ENCODE assay signal across 13 mouse cellular contexts in genomic region chr2:145735079-145735478, GRCm38 (mm10).
"Had no signal": no experiment of that assay in that cellular context is flagged by ENCODE, and none has a peak within 500 bp of the region (broad histone marks: within the 10 kb centered on the region; RNA-seq: fewer than 3 reads in every experiment).

No protein-coding gene starts in this region.

- DNase-seq: lung, adult 2 months; lung, postnatal 14 days; thymus, postnatal 14 days had no signal

- H3K9ac ChIP-seq: liver, embryonic 14.5 days; midbrain, embryonic 15.5 days; neural tube, embryonic 12.5 days had no signal

- H3K4me1 ChIP-seq: limb, embryonic 10.5 days; midbrain, embryonic 15.5 days; neural tube, embryonic 12.5 days had no signal

- H3K36me3 ChIP-seq: limb, embryonic 10.5 days; midbrain, embryonic 15.5 days; neural tube, embryonic 12.5 days had no signal

- H3K4me3 ChIP-seq: left cerebral cortex, adult 2 months; limb, embryonic 10.5 days; megakaryocyte, embryonic 14.5 days; midbrain, embryonic 15.5 days; neural tube, embryonic 12.5 days had no signal

- ATAC-seq: intestine, embryonic 16.5 days; midbrain, embryonic 15.5 days had no signal

- H3K27me3 ChIP-seq: neural tube, embryonic 12.5 days had no signal

- H3K4me2 ChIP-seq: midbrain, embryonic 11.5 days; midbrain, embryonic 15.5 days; neural tube, embryonic 12.5 days had no signal

- H3K27ac ChIP-seq: left cerebral cortex, adult 2 months; limb, embryonic 10.5 days; liver, embryonic 14.5 days; macrophage; midbrain, embryonic 15.5 days; neural tube, embryonic 12.5 days; stomach, postnatal 0 days had no signal

- H3K9me3 ChIP-seq: limb, embryonic 10.5 days; megakaryocyte, embryonic 14.5 days; midbrain, embryonic 15.5 days; neural tube, embryonic 12.5 days had no signal
